Mouse (Mus musculus): ENCODE measurements around the gene Crispld2. TPM values are rescaled to one million over a fixed set of nuclear protein-coding genes. Genes with fewer than 3 reads are reported as not detected.

The Crispld2 gene
- polyA plus RNA-seq, 2 experiments from 2014 or later = 0.11 to 0.14 TPM

GRCm38 (mm10) chr8:120072259-120072658 is 80.0 kb downstream of the Crispld2 start:
- no peak for ATAC-seq

DNA sequence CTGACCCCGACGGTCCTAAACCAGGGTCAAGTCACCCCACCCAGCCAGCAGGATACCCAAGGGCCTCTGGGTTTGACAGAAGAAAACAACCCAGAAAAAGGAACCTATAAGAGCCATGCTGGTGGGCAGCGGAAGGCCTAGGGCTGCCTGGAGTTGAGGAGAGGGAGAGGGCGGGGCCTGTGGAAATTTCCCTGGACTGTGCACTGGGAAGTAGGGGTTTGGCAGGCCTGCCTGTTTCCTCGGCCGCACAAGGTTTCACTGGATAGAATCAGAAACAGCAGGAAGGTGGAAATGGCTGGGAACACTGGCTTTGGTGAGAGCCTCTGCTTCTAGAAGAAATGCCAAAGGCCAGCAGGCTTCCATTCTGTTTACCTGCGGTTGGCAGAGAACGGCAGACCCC is 80.6 kb downstream of the Crispld2 start:
- no peak for ATAC-seq

GRCm38 (mm10) chr8:120074516-120074915 is 82.3 kb downstream of the Crispld2 start:
- no peak for ATAC-seq

DNA sequence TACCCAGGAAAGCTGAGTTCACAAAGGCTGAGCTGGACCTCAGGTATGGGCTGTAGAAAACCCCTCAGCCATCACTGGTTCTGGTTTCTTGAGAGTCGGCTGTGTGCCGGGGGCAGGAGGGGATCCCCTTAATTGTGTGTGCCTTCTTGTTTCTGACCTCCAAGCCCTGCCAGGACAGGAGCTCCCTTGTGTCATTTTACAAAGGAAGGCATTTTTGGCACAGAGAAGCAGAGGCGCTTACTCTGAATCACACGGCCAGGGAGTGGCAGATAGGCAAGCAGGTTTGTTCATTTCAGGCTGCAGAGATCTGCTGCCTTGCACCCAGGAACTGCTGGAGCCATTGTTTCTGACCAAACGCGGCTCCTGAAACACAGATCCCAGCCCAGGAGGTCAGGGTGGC is 83.1 kb downstream of the Crispld2 start:
- ATAC-seq = no peak

- ATAC-seq = peak; percentile 86
Observed at GRCm38 (mm10) chr8:120078080-120078479, 85.8 kb downstream of the Crispld2 start.

DNA sequence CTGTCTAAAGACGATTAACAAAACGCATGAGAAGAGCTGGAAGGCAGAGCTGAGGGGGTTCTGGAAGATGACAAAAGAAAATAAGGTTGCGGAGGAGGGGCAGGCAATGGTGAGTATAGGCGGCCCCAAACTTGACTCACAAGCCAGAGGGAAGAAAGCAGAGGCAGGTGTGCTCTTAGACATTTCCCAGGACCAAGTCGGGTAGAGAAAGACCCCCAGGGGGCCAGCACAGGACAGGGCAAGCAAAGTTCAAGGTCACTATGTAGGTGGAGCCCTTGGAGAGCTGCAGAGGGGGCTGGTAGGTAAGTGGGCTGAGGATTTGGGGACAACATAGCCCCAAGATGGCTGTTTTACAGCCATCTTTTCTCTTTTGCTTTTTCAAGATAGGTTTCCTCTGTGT is 87.1 kb downstream of the Crispld2 start:
- ATAC-seq = no peak

DNA sequence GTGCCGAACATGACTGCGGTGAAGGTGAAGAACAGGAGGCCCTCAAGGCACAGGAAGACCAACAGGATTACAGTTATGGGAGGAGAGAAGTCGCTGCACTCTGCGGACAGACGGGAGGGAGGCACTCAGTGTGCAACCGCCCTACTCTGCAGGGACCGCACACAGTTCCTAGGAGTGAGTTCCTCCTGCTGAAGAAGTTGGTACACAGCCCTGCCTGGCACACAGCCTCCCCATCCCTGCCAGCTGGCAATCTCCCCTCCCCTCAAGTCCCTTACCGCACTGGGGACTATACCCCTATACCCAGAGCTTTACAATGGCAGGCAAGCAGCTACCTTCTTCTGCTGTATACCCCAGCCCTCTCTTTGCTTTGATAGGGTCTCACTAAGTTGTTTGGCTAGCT is 91.0 kb downstream of the Crispld2 start:
- ATAC-seq = no peak

- ATAC-seq = no peak
Observed at GRCm38 (mm10) chr8:120084783-120085182, 92.5 kb downstream of the Crispld2 start.

DNA sequence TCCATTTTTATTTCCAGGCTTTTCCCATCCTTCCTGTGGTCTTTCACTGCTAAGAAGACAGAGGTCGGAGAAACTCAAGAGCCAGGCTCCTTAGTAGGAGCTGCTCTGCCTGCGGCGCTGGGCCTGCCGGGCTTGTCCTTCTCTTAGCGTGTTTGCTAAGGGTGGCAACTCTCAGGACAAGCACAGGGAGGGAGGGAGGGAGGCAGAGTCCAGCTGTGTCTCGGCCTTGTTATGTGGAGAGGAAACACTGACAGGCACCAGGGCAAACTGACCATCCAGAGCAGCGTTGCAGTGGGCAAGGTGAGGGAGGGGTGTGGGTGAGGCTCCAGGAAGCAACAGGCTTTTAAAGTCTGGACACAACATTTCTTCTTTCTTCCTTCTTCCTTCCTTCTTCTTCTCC is 97.3 kb downstream of the Crispld2 start:
- no peak for ATAC-seq

- ATAC-seq = no peak
Observed at GRCm38 (mm10) chr8:120091032-120091431, 98.8 kb downstream of the Crispld2 start.

- ATAC-seq = no peak
Observed at GRCm38 (mm10) chr8:120093103-120093502, 100.9 kb downstream of the Crispld2 start.

DNA sequence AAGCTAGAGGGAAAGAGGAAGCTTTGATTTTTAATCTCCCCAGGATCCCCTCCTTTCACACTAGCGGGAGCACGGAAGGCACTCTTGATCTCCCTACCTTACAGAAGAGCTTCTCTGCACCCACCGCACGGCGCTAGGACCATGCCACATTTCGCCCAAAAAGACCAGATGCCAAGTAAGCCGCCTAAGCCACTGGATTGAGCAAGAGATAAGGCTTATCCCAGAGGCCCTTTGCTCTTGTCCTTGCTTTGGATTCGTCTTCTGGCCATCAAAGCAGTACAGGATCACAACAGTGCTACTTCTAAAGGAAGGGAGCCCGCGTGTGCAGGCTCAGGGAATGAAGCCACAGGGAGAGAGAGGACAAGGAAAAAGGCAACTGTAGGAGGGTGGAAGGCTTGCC is 102.6 kb downstream of the Crispld2 start:
- ATAC-seq = no peak

DNA sequence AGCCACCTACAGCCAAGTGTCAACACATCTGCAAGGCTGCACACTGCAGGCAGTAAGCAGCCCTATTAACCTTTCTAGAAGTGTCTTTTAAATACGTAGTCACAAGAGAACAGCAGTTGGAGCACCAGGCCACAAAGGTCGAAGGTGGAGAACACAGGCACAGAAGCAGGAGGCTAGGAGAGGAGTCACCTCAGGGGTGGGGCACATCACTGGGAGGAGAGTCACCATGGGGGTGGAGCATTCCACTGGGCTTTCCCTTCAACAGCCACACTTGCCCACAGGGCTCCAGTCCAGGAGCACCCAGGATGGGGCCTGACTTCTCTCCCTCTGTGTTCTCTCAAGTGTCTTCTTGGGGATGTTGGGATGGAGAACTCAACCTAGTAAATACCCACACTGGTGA is 104.2 kb downstream of the Crispld2 start:
- no peak for ATAC-seq

- ATAC-seq = peak; percentile 18
Observed at GRCm38 (mm10) chr8:120100388-120101067, 108.3 kb downstream of the Crispld2 start.

GRCm38 (mm10) chr8:120101068-120101972 is 109.1 kb downstream of the Crispld2 start, which contains the start of gene Zdhhc7:
TSS of gene Zdhhc7 (minus strand) at chr8:120101482.
- ATAC-seq = peak; percentile 79

Other genes starting within 250 kb of the Crispld2 start
- 10 to 100 TPM in 1 of 2 experiments, 1 to 10 TPM in 1; 6.5 to 14.3 TPM for gene Tldc1, start 214.0 kb upstream of the Crispld2 start, polyA plus RNA-seq (2017; shearing (Covaris generic))
- 100 to 1,000 TPM; 131 to 191 TPM for gene Cotl1, start 151.9 kb upstream of the Crispld2 start, polyA plus RNA-seq (2017; shearing (Covaris generic))
- 10 to 100 TPM in 1 of 2 experiments, 1 to 10 TPM in 1; 6.2 to 11.6 TPM for gene Klhl36, start 130.2 kb upstream of the Crispld2 start, polyA plus RNA-seq (2017; shearing (Covaris generic))
- gene Usp10, start 82.1 kb upstream of the Crispld2 start, polyA plus RNA-seq (2017; shearing (Covaris generic)) = 10 to 100 TPM; 56.3 to 97.3 TPM
- 10 to 100 TPM; 10.7 to 12.8 TPM for gene Gm20388, start 81.6 kb upstream of the Crispld2 start, polyA plus RNA-seq (2017; shearing (Covaris generic))
- gene Zdhhc7, start 109.0 kb downstream of the Crispld2 start, polyA plus RNA-seq (2017; shearing (Covaris generic)) = 1 to 10 TPM; 4.9 to 5.4 TPM
- gene 6430548M08Rik, start 121.7 kb downstream of the Crispld2 start, polyA plus RNA-seq (2017; shearing (Covaris generic)) = under 1 TPM in 1 of 2 experiments, not detected in 1; 0.20 TPM
- not detected for gene Fam92b, start 185.0 kb downstream of the Crispld2 start, polyA plus RNA-seq (2017; shearing (Covaris generic))
- 1 to 10 TPM; 2.2 to 4.2 TPM for gene Gse1, start 236.0 kb downstream of the Crispld2 start, polyA plus RNA-seq (2017; shearing (Covaris generic))